Mouse (Mus musculus) heart, postnatal 36 days (tissue): ENCODE measurements around the gene Ncor2. TPM values are rescaled to one million over a fixed set of nuclear protein-coding genes. Genes with fewer than 3 reads are reported as not detected.

Experiments used
- DNase-seq, 2 experiments: peaks; one replicate each; pipeline ENCODE4 v3.0.0; 2021 to 2022
- intact Hi-C: fragments of 180-260 bp; cut with DNase I; formaldehyde crosslinking; loops from one replicate; pipeline ENCODE4 v1.15.1; 2025
- total RNA-seq, 2 experiments: library from RNA; stranded (reverse); gene quantifications; 2 replicates each; pipeline ENCODE4 v1.2.3; 2021

Gene Ncor2
- total RNA-seq, 2 experiments from 2014 or later: 70.5 to 74.8 TPM

DNA sequence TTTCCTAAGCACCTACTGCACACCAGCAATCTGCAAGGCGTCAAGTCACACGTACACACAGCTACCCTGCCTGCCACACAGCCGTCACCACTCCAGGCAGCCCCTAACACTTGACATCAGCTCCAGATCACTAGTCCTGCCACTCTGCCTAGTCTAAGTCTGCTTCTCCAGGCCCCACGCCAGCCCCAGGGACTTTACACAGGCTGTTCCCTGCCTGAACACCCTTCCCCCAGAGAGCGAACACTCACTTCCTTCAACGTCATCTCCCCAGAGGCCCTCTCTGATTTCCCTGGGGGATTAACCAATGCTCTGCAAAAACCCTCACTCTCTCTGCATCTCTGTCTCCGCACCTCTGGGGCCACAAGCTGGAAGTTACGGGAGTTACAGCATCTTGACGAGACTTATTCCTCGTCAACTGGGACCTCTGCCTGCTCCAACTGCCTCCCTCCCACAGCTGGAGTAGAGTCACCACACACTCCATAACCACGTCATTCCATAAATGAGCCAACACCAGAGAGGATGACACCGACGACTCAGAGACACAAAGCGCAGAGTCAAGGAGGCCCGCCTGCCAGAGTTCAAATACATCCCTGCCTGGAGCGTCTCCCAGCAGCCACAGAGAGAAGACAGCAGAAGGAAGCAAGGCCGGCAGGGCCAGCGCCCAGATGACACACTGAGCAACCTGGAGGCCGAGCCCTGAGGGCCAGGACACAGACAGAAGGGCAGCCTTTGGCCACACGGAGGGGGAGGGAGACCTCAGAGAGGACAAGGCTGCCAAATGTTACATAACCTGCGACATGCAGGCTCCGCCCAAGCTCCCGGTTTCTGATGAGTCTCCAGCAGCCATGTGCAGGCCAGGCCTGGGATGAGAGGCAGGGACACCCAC, 126.2 kb downstream of the Ncor2 start:
- intact Hi-C loops: no loop called here
- DNase-seq: peak; percentile 73 to 82

GRCm38 (mm10) chr5:125052237-125052602, 126.8 kb downstream of the Ncor2 start:
- intact Hi-C loops: no loop called here
- DNase-seq: peak in 1 of 2 experiments; percentile 38

GRCm38 (mm10) chr5:125049481-125049880, 129.5 kb downstream of the Ncor2 start:
- intact Hi-C loops: loop anchor here (2.0 kb wide), 1 partner anchor 25 kb away; no protein-coding TSS in a partner anchor
- DNase-seq: no peak

DNA sequence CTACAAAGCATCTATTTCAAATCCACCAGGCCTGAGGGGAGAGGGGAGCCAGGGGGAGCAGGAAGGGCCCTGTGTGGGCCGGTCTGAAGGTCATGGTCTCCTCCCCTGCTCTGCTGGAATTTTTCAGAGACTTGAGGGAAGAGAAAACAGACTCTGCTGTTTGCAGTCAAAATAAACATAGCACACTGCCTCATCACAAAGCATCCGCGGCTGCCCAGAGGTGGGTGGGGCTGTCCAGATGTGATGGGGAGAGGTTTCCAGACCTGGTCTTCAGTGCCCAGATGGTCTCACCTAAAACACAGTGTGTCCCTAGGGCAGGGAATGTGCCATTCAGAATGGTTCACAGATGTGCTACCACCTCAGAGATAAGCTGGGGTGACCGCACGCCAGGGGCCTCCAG, 132.6 kb downstream of the Ncor2 start:
- intact Hi-C loops: no loop called here
- DNase-seq: no peak

DNA sequence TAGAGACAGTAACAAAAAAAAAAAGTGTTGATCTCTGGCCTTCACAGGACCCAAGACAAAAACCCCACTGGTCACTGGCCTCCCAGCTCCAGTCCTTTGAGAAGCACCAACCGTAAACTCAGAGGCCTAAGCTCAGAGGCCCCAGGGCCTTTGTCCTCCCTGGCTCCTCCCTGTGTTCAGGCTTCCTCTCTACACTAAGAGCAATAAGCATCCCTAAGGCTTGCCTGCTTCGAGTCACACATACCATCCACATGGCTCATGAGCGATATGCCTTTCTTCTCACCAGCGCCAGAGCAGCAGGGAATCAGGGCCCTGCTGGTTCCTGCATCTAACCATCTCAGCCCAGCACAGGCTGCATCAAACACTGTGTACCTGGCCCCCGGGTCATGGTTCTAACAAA, 133.8 kb downstream of the Ncor2 start:
- intact Hi-C loops: no loop called here
- DNase-seq: no peak

- intact Hi-C loops: no loop called here
- no peak for DNase-seq
Measured at GRCm38 (mm10) chr5:125043448-125043847, 135.6 kb downstream of the Ncor2 start.

- intact Hi-C loops: loop anchor here (2.0 kb wide), 2 partner anchors 17 to 39 kb away; no protein-coding TSS in a partner anchor
- DNase-seq: no peak
Measured at GRCm38 (mm10) chr5:125041578-125041977, 137.4 kb downstream of the Ncor2 start.

DNA sequence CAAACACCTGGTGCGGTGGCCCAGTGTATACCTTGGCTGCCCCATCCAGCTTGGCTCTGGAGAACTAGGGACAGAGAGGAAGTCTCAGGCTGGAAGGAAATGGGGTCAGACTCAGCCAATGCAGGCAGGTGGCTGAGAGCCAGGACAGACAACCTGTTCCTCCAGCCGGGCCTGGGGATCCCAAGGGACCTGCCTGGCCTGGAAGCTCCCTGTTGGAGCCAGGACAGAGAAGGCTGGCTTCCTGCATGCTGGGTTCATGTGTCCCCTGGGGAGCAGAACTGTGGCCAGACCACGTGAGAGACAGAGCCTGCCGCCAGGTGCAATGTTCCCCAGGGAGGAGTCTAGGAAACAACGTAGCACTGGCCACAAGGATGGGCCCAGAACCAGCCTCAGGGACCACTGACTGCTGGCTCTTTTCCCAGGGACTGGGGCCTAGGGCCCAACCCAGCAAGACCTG, 138.9 kb downstream of the Ncor2 start:
- peak; percentile 90 to 91 for DNase-seq
- intact Hi-C loops: loop anchor here (2.0 kb wide), 2 partner anchors 19 to 41 kb away; no protein-coding TSS in a partner anchor

DNA sequence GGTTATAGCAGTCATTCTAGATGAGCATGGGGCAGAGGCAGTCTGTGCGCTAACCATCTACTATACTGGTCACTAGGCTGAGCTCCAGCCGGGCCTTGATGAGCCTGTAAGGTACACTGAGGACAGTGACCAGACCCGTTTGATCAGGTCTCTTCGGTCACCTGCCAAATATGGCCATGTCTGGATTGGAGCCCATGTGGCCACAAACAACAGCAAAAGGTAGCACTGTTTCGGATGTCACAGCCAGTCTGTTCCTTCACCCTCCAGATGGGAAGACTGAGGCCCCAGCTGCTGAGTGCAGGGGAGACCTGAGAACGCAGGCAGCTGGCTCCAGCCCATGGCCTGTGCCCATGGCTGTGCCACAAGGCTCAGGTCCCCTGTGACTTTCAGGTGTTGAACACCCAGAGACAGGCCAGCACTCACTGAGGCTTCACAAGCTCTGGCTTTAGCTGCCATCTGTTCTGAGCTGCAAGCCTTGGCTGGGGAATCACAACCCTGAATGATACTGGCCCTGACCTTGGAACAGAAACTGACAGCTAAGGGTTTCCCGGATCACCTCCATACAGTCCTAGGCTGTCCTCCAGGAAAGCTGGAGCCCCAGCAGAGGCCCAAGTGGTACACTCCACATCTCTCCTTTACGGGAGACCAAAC, 139.5 kb downstream of the Ncor2 start:
- intact Hi-C loops: loop anchor here (2.0 kb wide), 2 partner anchors 19 to 41 kb away; no protein-coding TSS in a partner anchor

GRCm38 (mm10) chr5:125036483-125036882, 142.5 kb downstream of the Ncor2 start:
- intact Hi-C loops: no loop called here
- DNase-seq: no peak

More for the DNA sequence above, 139.5 kb downstream of the Ncor2 start:
- DNase-seq: no peak

- DNase-seq: no peak
- intact Hi-C loops: no loop called here
Measured at GRCm38 (mm10) chr5:125028911-125029310, 150.1 kb downstream of the Ncor2 start.

DNA sequence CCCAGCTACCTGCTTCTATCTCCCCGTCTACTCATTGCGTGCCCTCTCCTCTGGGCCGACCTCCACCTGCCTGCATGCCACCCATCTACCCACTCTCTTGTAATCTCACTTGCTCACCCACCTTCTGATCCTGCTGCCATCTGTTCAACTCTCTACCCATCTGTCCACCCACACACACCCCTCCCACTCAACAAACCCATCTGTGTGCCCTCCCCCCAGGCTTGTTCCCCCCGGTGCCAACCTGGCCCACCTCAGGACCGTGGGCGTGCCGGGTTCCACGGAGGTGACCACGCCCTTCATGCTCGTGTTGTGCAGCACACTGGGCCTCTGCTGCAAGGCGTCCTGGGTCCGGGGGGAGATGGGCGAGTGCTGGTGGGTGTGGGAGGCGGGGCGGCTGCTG, 150.6 kb downstream of the Ncor2 start:
- DNase-seq: no peak
- intact Hi-C loops: no loop called here

- intact Hi-C loops: loop anchor here (2.0 kb wide), 1 partner anchor 25 kb away; no protein-coding TSS in a partner anchor
- peak in 1 of 2 experiments; percentile 35 for DNase-seq
Measured at GRCm38 (mm10) chr5:125024002-125024401, 155.0 kb downstream of the Ncor2 start.

DNA sequence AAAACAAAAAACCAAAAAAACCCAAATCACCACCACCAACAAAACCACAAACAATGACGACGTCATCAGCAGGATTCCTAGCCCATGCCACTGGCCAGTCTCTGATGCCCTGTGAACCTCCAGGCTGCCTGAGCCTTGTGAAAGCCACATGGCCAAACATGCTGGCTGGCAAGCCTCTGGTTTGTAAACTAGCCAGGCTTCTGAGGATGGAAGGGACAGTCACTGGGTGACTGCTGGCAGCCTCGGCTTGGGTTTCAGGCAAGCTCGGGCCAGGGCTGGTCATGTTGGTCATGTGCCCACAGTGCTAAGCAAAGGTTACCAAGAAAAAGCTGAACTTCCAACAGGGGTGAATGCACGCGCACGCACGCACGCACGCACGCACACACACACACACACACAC, 157.7 kb downstream of the Ncor2 start:
- intact Hi-C loops: no loop called here
- DNase-seq: peak; percentile 65 to 66

DNA sequence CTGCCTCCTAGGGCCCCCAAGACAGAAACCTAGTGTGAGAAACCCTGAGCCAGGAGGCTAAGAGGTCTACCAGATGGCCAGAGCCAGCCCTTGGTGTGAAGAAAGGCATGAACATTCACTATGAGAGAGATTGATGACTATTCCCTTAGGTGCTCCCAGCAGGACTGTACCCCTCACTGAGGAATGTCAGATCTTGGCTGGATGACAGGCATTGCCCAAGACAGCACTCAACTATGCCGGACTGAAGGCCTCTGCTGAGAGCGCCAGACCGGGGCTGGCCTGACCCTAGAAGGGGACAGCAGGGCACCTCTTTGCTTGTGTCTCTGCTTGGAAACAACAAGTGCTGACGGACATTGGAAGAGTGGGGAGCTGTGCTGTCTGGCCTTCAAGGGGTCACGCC, 159.9 kb downstream of the Ncor2 start:
- no peak for DNase-seq
- intact Hi-C loops: loop anchor here (5.0 kb wide), 1 partner anchor 248 kb away; no protein-coding TSS in a partner anchor

- DNase-seq: no peak
- intact Hi-C loops: loop anchor here (1.0 to 5.0 kb wide), 2 partner anchors 90 to 250 kb away; no protein-coding TSS in a partner anchor
Measured at GRCm38 (mm10) chr5:125017332-125017731, 161.7 kb downstream of the Ncor2 start.

GRCm38 (mm10) chr5:125016421-125017242, 162.4 kb downstream of the Ncor2 start:
- no peak for DNase-seq
- intact Hi-C loops: loop anchor here (1.0 to 5.0 kb wide), 2 partner anchors 91 to 251 kb away; no protein-coding TSS in a partner anchor

DNA sequence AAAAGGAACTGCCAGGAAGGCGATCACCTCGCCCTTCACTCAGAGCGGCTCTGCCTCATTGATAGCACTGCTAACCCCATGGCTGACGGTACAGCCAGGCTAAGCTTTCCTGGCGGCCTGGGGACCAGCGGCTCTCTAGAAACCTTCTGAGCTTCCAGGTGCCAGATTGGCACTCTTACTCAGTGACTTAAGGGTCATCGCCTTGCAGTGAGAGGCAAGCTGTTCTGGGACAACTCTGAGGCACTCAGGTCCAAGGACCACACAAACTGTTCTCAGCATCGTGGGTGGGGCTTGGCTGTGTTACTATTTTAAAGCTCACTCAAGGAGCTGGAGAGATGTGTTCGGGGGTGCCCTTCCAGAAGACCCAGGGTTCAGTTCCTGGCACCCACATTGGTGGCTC, 163.4 kb downstream of the Ncor2 start:
- intact Hi-C loops: loop anchor here (5.0 kb wide), 1 partner anchor 252 kb away; no protein-coding TSS in a partner anchor
- no peak for DNase-seq

DNA sequence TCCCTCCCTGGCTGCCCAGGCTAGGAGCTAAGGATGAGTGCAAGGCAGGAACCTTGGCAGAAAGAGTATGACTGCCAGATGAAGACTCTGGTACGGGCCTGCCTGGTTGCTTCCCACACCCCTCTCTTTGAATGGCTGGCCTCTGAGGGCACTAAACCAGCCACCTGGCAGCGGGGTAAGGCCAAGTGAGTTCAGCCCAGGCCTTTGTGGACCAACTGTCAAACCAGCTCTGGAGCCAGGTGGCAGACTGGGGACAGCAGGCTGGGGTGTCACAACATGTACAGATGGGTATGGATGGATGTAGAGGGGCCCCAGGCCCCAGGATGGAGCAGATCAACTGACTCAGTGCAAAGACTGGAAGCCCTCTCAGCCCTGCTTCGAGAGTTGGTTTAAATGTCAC, 164.0 kb downstream of the Ncor2 start:
- DNase-seq: no peak
- intact Hi-C loops: loop anchor here (5.0 kb wide), 1 partner anchor 252 kb away; no protein-coding TSS in a partner anchor

- peak; percentile 77 to 85 for DNase-seq
- intact Hi-C loops: loop anchor here (1.0 kb wide), 2 partner anchors 70 to 105 kb away; no protein-coding TSS in a partner anchor
Measured at GRCm38 (mm10) chr5:125014497-125014896, 164.5 kb downstream of the Ncor2 start.
